Mouse (Mus musculus) ES-E14 (cell line): ENCODE results near the gene C8a.

Source experiments
- CHD2 ChIP-seq: IDR thresholded peaks from 2 replicates; pipeline ENCODE4 v1.6.1; 2014; ENCODE audit warnings: mild to moderate bottlenecking, low read depth, low read length, inconsistent platforms
- HCFC1 ChIP-seq: IDR thresholded peaks from 2 replicates; pipeline ENCODE4 v1.6.1; 2012; ENCODE audit warnings: low read length, inconsistent platforms, borderline replicate concordance; ENCODE audit not compliant: insufficient read depth
- MAFK ChIP-seq: IDR thresholded peaks from 2 replicates; pipeline ENCODE4 v1.6.1; 2014; ENCODE audit warnings: mild to moderate bottlenecking, low read depth, low read length, inconsistent platforms; ENCODE audit not compliant: insufficient read depth
- ZC3H11A ChIP-seq: IDR thresholded peaks from 2 replicates; pipeline ENCODE4 v1.6.1; 2012; ENCODE audit warnings: low read depth, mild to moderate bottlenecking, inconsistent platforms, low read length, borderline replicate concordance
- ZNF384 ChIP-seq: IDR thresholded peaks from 2 replicates; pipeline ENCODE4 v1.6.1; 2012; ENCODE audit warnings: low read depth, low read length, inconsistent platforms

- TF ChIP-seq MAFK (no peak), CHD2 (no peak), HCFC1 (no peak), ZNF384 (no peak), ZC3H11A (no peak)
Measured at GRCm38 (mm10) chr4:104804100-104804499, 72.1 kb downstream of the C8a start.
